Mouse (Mus musculus): ENCODE data around the gene Ppp1r12b.

Ppp1r12b gene

GRCm38 (mm10) chr1:134796536-134796935 lies 159.2 kb downstream of the Ppp1r12b start:
- DNase-seq (ENCODE audit: low spot score in 2 of 2) = no peak

- DNase-seq (ENCODE audit: low spot score in 2 of 2) = no peak
These were observed 159.7 kb downstream of the Ppp1r12b start for GRCm38 (mm10) chr1:134796076-134796475.

- no peak for DNase-seq (ENCODE audit: low spot score in 2 of 2)
These were observed 164.3 kb downstream of the Ppp1r12b start for GRCm38 (mm10) chr1:134791456-134791855.

GRCm38 (mm10) chr1:134790716-134791439 lies 164.9 kb downstream of the Ppp1r12b start:
- no peak for DNase-seq (ENCODE audit: low spot score in 2 of 2)

GRCm38 (mm10) chr1:134788096-134788495 lies 167.6 kb downstream of the Ppp1r12b start:
- no peak for DNase-seq (ENCODE audit: low spot score in 2 of 2)

GRCm38 (mm10) chr1:134784911-134785310 lies 170.8 kb downstream of the Ppp1r12b start:
- DNase-seq (ENCODE audit: low spot score in 2 of 2) = no peak

- no peak for DNase-seq (ENCODE audit: low spot score in 2 of 2)
These were observed 171.3 kb downstream of the Ppp1r12b start for GRCm38 (mm10) chr1:134784481-134784880.

- no peak for DNase-seq (ENCODE audit: low spot score in 2 of 2)
These were observed 171.8 kb downstream of the Ppp1r12b start for GRCm38 (mm10) chr1:134783958-134784357.

- DNase-seq (ENCODE audit: low spot score in 2 of 2) = no peak
These were observed 172.9 kb downstream of the Ppp1r12b start for GRCm38 (mm10) chr1:134782797-134783196.

- no peak for DNase-seq (ENCODE audit: low spot score in 2 of 2)
These were observed 177.7 kb downstream of the Ppp1r12b start for GRCm38 (mm10) chr1:134777936-134778548.

- DNase-seq (ENCODE audit: low spot score in 2 of 2) = no peak
These were observed 178.4 kb downstream of the Ppp1r12b start for GRCm38 (mm10) chr1:134777201-134777885.

GRCm38 (mm10) chr1:134775631-134776030 lies 180.1 kb downstream of the Ppp1r12b start:
- DNase-seq (ENCODE audit: low spot score in 2 of 2) = no peak

GRCm38 (mm10) chr1:134774728-134775287 lies 180.9 kb downstream of the Ppp1r12b start:
- no peak for DNase-seq (ENCODE audit: low spot score in 2 of 2)

GRCm38 (mm10) chr1:134774247-134774646 lies 181.5 kb downstream of the Ppp1r12b start:
- no peak for DNase-seq (ENCODE audit: low spot score in 2 of 2)

GRCm38 (mm10) chr1:134773256-134773655 lies 182.5 kb downstream of the Ppp1r12b start:
- no peak for DNase-seq (ENCODE audit: low spot score in 2 of 2)

GRCm38 (mm10) chr1:134772821-134773220 lies 182.9 kb downstream of the Ppp1r12b start:
- DNase-seq (ENCODE audit: low spot score in 2 of 2) = no peak

- DNase-seq (ENCODE audit: low spot score in 2 of 2) = no peak
These were observed 183.7 kb downstream of the Ppp1r12b start for GRCm38 (mm10) chr1:134771999-134772398.

- DNase-seq (ENCODE audit: low spot score in 2 of 2) = no peak
These were observed 184.4 kb downstream of the Ppp1r12b start for GRCm38 (mm10) chr1:134771353-134771752.

GRCm38 (mm10) chr1:134770312-134770711 lies 185.4 kb downstream of the Ppp1r12b start:
- no peak for DNase-seq (ENCODE audit: low spot score in 2 of 2)

GRCm38 (mm10) chr1:134766448-134766847 lies 189.3 kb downstream of the Ppp1r12b start:
- DNase-seq (ENCODE audit: low spot score in 2 of 2) = no peak

- DNase-seq (ENCODE audit: low spot score in 2 of 2) = no peak
These were observed 190.8 kb downstream of the Ppp1r12b start for GRCm38 (mm10) chr1:134764831-134765458.
